Mouse (Mus musculus) embryonic facial prominence, embryonic 11.5 days (tissue): ENCODE measurements around the gene Acaa1b. TPM values are rescaled to one million over a fixed set of nuclear protein-coding genes. Genes with fewer than 3 reads are reported as not detected.

Source experiments
- polyA plus RNA-seq: library from polyadenylated mRNA; unstranded; fragments of >200 nt; fragmentation: Nextera tagmentation; extraction: Ambion mirVana; gene quantifications from 2 replicates; pipeline ENCODE4 v1.2.1, GENCODE M21; 2014

The Acaa1b gene
- polyA plus RNA-seq, 1 experiment from 2014 or later = 1.1 TPM

Other genes with a start within 250 kb of the Acaa1b start
- 10.0 and 12.8 TPM in 2 replicates for gene Ctdspl, start 230.6 kb downstream of the Acaa1b start, polyA plus RNA-seq
- 15.5 and 19.2 TPM in 2 replicates for gene Vill, start 104.3 kb downstream of the Acaa1b start, polyA plus RNA-seq
- gene Plcd1, start 63.6 kb downstream of the Acaa1b start, polyA plus RNA-seq = 20.1 and 21.5 TPM in 2 replicates
- 0.69 and 1.5 TPM in 2 replicates for gene Dlec1, start 54.6 kb downstream of the Acaa1b start, polyA plus RNA-seq
- not detected in 2 replicates for gene Gm47289, start 2.1 kb upstream of the Acaa1b start, polyA plus RNA-seq
- gene Slc22a13, start 52.0 kb upstream of the Acaa1b start, polyA plus RNA-seq = not detected in 2 replicates
- 15.0 and 16.1 TPM in 2 replicates for gene Oxsr1, start 165.3 kb upstream of the Acaa1b start, polyA plus RNA-seq
- 61.2 and 67.8 TPM in 2 replicates for gene Acaa1a, start 182.6 kb upstream of the Acaa1b start, polyA plus RNA-seq
- 9.4 and 11.3 TPM in 2 replicates for gene Myd88, start 184.3 kb upstream of the Acaa1b start, polyA plus RNA-seq
- gene Xylb, start 200.3 kb upstream of the Acaa1b start, polyA plus RNA-seq = 6.3 and 6.7 TPM in 2 replicates
- gene Slc22a14, start 208.5 kb upstream of the Acaa1b start, polyA plus RNA-seq = not detected in 2 replicates
- 43.9 and 49.5 TPM in 2 replicates for gene Acvr2b, start 245.0 kb upstream of the Acaa1b start, polyA plus RNA-seq